Mouse (Mus musculus): ENCODE measurements around the gene Fam172a. TPM values are rescaled to one million over a fixed set of nuclear protein-coding genes. Genes with fewer than 3 reads are reported as not detected.

The Fam172a gene
- total and polyA plus RNA-seq, 3 experiments: 3.0 to 9.4 (median 8.5) TPM

- intact Hi-C loops (cut with DNase I): no loop called here
- no peaks in the 10 kb centered on the region; the same call in 1 of the 2 replicates for H3K79me2 ChIP-seq (replicated peaks; ENCODE audit: control insufficient read depth, insufficient read depth, low read length)
- WGBS: 79% methylated on average over 2 of the region's 2 CpGs
Observed at GRCm38 (mm10) chr13:77909184-77909583, 207.4 kb downstream of the Fam172a start.

GRCm38 (mm10) chr13:77922834-77923233, 221.0 kb downstream of the Fam172a start:
- Histone ChIP-seq H3K4me3 (no peak overlapping the region), H3K36me3 (ENCODE audit: control insufficient read depth, insufficient read depth, low read length) (no peaks in the 10 kb centered on the region), H3K79me2 (replicated peaks; ENCODE audit: control insufficient read depth, insufficient read depth, low read length) (no peaks in the 10 kb centered on the region), H3K27ac (no peak overlapping the region), H3K4me1 (ENCODE audit: control insufficient read depth, insufficient read depth, low read length) (peaks cover 2% of the 10 kb centered on the region; the same call in 1 of the 2 replicates), H3K9ac (ENCODE audit: low read depth, low read length) (no peak overlapping the region), H3K27me3 (ENCODE audit: control insufficient read depth, insufficient read depth, low read length) (no peaks in the 10 kb centered on the region)
- intact Hi-C loops (cut with DNase I): no loop called here
- TF ChIP-seq CTCF (IDR thresholded peaks at IDR 0.05) (no peak), POLR2A (IDR thresholded peaks at IDR 0.05; ENCODE audit: insufficient read depth, low read depth, low read length) (no peak), EP300 (IDR thresholded peaks at IDR 0.05; ENCODE audit: insufficient read depth, low read depth, low read length) (no peak)
- 84% methylated on average over 2 of the region's 2 CpGs for WGBS
- no peak for DNase-seq

More at GRCm38 (mm10) chr13:77909184-77909583, 207.4 kb downstream of the Fam172a start:
- Histone ChIP-seq H3K36me3 (ENCODE audit: control insufficient read depth, insufficient read depth, low read length) (no peaks in the 10 kb centered on the region), H3K27me3 (ENCODE audit: control insufficient read depth, insufficient read depth, low read length) (no peaks in the 10 kb centered on the region), H3K4me3 (no peak overlapping the region), H3K9ac (ENCODE audit: low read depth, low read length) (no peak overlapping the region), H3K27ac (no peak overlapping the region), H3K4me1 (ENCODE audit: control insufficient read depth, insufficient read depth, low read length) (no peaks in the 10 kb centered on the region)
- no peak for DNase-seq
- TF ChIP-seq POLR2A (IDR thresholded peaks at IDR 0.05; ENCODE audit: insufficient read depth, low read depth, low read length): no peak
- peak; percentile 8; the same call in 1 of the 2 replicates for TF ChIP-seq CTCF (IDR thresholded peaks at IDR 0.05)

GRCm38 (mm10) chr13:77957611-77958010, 255.8 kb downstream of the Fam172a start:
- Histone ChIP-seq H3K27me3 (ENCODE audit: control insufficient read depth, insufficient read depth, low read length) (no peaks in the 10 kb centered on the region), H3K9ac (ENCODE audit: low read depth, low read length) (no peak overlapping the region), H3K4me1 (ENCODE audit: control insufficient read depth, insufficient read depth, low read length) (no peaks in the 10 kb centered on the region), H3K4me3 (no peak overlapping the region), H3K27ac (no peak overlapping the region), H3K36me3 (ENCODE audit: control insufficient read depth, insufficient read depth, low read length) (no peaks in the 10 kb centered on the region), H3K79me2 (replicated peaks; ENCODE audit: control insufficient read depth, insufficient read depth, low read length) (no peaks in the 10 kb centered on the region)
- 35% methylated on average over 1 of the region's 1 CpGs for WGBS
- intact Hi-C loops (cut with DNase I): no loop called here
- TF ChIP-seq EP300 (IDR thresholded peaks at IDR 0.05; ENCODE audit: insufficient read depth, low read depth, low read length): no peak
- no peak for TF ChIP-seq POLR2A (IDR thresholded peaks at IDR 0.05; ENCODE audit: insufficient read depth, low read depth, low read length)
- no peak for TF ChIP-seq CTCF (IDR thresholded peaks at IDR 0.05)
- DNase-seq: no peak

- DNase-seq: no peak
- WGBS: 92% methylated on average over 4 of the region's 4 CpGs
Observed at GRCm38 (mm10) chr13:77959493-77960272, 257.9 kb downstream of the Fam172a start.

GRCm38 (mm10) chr13:77976248-77976647, 274.4 kb downstream of the Fam172a start:
- TF ChIP-seq CTCF (IDR thresholded peaks at IDR 0.05) (no peak), EP300 (IDR thresholded peaks at IDR 0.05; ENCODE audit: insufficient read depth, low read depth, low read length) (no peak), POLR2A (IDR thresholded peaks at IDR 0.05; ENCODE audit: insufficient read depth, low read depth, low read length) (no peak)
- H3K4me3 ChIP-seq: no peak overlapping the region
- no peaks in the 10 kb centered on the region for H3K4me1 ChIP-seq (ENCODE audit: control insufficient read depth, insufficient read depth, low read length)
- H3K27me3 ChIP-seq (ENCODE audit: control insufficient read depth, insufficient read depth, low read length): no peaks in the 10 kb centered on the region
- no peak overlapping the region for H3K27ac ChIP-seq
- DNase-seq: no peak
- no peak overlapping the region for H3K9ac ChIP-seq (ENCODE audit: low read depth, low read length)
- WGBS: 81% methylated on average over 3 of the region's 3 CpGs
- H3K79me2 ChIP-seq (replicated peaks; ENCODE audit: control insufficient read depth, insufficient read depth, low read length): no peaks in the 10 kb centered on the region
- H3K36me3 ChIP-seq (ENCODE audit: control insufficient read depth, insufficient read depth, low read length): no peaks in the 10 kb centered on the region
- intact Hi-C loops (cut with DNase I): no loop called here

More at GRCm38 (mm10) chr13:77959493-77960272, 257.9 kb downstream of the Fam172a start:
- H3K9ac ChIP-seq (ENCODE audit: low read depth, low read length): no peak overlapping the region
- no peaks in the 10 kb centered on the region for H3K27me3 ChIP-seq (ENCODE audit: control insufficient read depth, insufficient read depth, low read length)
- H3K36me3 ChIP-seq (ENCODE audit: control insufficient read depth, insufficient read depth, low read length): no peaks in the 10 kb centered on the region
- no peaks in the 10 kb centered on the region for H3K79me2 ChIP-seq (replicated peaks; ENCODE audit: control insufficient read depth, insufficient read depth, low read length)
- H3K4me1 ChIP-seq (ENCODE audit: control insufficient read depth, insufficient read depth, low read length): no peaks in the 10 kb centered on the region
- intact Hi-C loops (cut with DNase I): no loop called here
- H3K4me3 ChIP-seq: no peak overlapping the region
- H3K27ac ChIP-seq: no peak overlapping the region
- no peak for TF ChIP-seq POLR2A (IDR thresholded peaks at IDR 0.05; ENCODE audit: insufficient read depth, low read depth, low read length)
- no peak for TF ChIP-seq EP300 (IDR thresholded peaks at IDR 0.05; ENCODE audit: insufficient read depth, low read depth, low read length)
- TF ChIP-seq CTCF (IDR thresholded peaks at IDR 0.05): no peak

- no peaks in the 10 kb centered on the region for H3K79me2 ChIP-seq (replicated peaks; ENCODE audit: control insufficient read depth, insufficient read depth, low read length)
- no peak for DNase-seq
- no peak overlapping the region for H3K27ac ChIP-seq
- no peak for TF ChIP-seq EP300 (IDR thresholded peaks at IDR 0.05; ENCODE audit: insufficient read depth, low read depth, low read length)
- no peak for TF ChIP-seq CTCF (IDR thresholded peaks at IDR 0.05)
- TF ChIP-seq POLR2A (IDR thresholded peaks at IDR 0.05; ENCODE audit: insufficient read depth, low read depth, low read length): no peak
- 100% methylated on average over 1 of the region's 1 CpGs for WGBS
- intact Hi-C loops (cut with DNase I): no loop called here
- H3K36me3 ChIP-seq (ENCODE audit: control insufficient read depth, insufficient read depth, low read length): no peaks in the 10 kb centered on the region
- H3K4me3 ChIP-seq: no peak overlapping the region
- H3K9ac ChIP-seq (ENCODE audit: low read depth, low read length): no peak overlapping the region
- no peaks in the 10 kb centered on the region for H3K27me3 ChIP-seq (ENCODE audit: control insufficient read depth, insufficient read depth, low read length)
- no peaks in the 10 kb centered on the region for H3K4me1 ChIP-seq (ENCODE audit: control insufficient read depth, insufficient read depth, low read length)
Observed at GRCm38 (mm10) chr13:77977121-77977520, 275.3 kb downstream of the Fam172a start.

Data from heart, adult 2 months (tissue).